Mouse (Mus musculus) liver, embryonic 14.5 days (tissue): ENCODE results near the gene Timeless.
"Not testable (repeated sequence)": the region's sequence is repeated elsewhere in the genome, so short reads cannot be mapped to it uniquely, and the experiment has no call there.

Source experiments
- CTCF ChIP-seq: IDR thresholded peaks from 2 replicates; pipeline ENCODE4 v1.5.1; 2016; ENCODE audit warnings: antibody characterized with exemption, low read depth, control low read depth
- EP300 ChIP-seq: IDR thresholded peaks from 2 replicates; pipeline ENCODE4 v1.6.1; 2016; ENCODE audit warnings: antibody characterized with exemption, low read depth

DNA sequence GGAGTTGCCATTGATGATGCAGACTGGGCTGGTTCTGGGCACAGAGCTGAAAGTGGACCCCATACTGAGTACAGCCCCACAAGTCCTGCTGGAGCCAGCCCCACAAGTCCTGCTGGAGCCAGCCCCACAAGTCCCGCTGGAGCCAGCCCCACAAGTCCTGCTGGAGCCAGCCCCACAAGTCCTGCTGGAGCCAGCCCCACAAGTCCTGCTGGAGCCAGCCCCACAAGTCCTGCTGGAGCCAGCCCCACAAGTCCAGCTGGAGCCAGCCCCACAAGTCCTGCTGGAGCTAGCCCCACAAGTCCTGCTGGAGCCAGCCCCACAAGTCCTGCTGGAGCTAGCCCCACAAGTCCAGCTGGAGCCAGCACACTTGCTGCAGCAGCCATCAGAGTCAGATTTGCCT, 58.7 kb downstream of the Timeless start:
- TF ChIP-seq CTCF, EP300: not testable (repeated sequence)
